Mouse (Mus musculus) layer of hippocampus, adult 9-11 months (tissue): ENCODE data around the gene Olfr456.
"Not testable (repeated sequence)": the region's sequence is repeated elsewhere in the genome, so short reads cannot be mapped to it uniquely, and the experiment has no call there.

Experiments
- DNase-seq: peaks from one replicate; pipeline ENCODE4 v3.0.0; 2022

Gene Olfr456

DNA sequence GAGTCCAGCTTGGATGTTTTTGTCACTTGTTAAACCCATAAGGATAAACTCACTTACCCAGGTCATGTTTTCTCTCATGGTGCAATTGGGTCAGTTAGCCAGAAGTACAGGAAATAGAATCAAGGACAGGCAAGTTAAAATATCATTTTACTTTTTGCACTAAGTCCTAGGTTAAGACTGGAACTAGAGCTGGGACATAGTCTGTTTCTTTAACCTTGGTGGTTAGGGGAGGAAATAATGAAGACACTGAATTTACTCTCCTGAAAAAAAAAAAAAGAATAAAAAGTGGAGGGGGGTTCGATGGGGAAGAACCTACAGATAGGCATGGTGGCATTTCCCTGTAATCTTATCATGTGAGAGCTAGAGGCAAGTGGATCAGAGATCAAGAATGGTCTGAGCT is at the start of gene Olfr456:
Gene Olfr456, minus strand, starts transcription at position 101 of the 400 bp plus-strand sequence.
- no peak for DNase-seq

DNA sequence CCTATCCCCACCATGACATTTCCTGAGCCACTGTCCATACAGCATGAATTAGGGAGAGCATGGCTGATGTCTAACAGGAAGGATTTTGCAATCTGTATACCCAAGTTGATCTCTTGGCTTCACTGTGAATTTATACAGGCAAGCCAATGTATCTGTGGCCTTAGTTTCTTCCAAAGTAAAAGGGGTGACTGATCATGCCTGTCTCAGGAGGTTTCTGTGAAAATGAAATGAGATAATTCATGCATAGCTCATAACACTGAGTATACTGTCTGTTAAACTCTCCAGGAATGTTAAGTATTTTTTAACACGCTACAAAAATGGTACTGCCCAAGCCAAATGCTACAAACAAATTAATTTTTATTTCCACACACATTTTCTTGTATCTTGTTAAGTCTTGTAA is 26.4 kb upstream of the Olfr456 start:
- no peak for DNase-seq

DNA sequence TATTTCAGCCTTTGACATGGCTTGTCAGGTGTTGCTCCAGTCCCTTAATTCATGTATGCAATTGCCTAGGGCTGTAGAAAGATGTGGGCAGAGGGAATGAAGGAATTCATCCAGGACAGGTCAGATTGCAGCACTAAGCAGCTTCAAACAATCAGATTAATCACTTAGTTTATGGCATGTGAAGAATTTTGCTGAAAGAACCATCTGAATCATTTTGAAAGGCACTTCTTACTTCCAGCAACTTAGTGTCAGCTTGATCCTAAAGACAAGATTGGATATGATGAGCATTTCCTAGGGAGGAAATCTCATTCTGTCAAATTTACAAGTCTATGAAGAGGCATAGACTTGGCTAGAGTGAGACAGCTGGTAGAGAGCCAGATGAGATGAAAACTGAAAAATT is 22.3 kb upstream of the Olfr456 start:
- no peak for DNase-seq

DNA sequence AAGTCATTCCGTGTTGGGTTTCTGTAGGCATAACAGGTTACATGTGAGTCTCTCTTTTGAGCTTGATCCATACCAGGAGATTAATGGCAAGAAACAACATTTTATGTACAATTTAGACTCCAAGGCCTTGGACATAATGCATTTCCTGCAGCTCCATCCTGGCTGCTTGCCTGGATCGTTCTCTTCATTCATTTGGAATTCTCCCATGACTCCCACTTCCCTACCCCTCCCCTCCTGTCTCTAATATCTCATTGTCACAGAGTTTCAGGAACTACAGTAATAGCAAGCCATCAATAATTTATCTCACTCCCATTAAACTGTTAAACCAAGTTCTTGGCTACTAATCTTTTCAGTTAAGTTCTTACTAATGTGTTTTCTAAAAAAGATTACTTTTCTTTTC is 16.5 kb upstream of the Olfr456 start:
- no peak for DNase-seq

DNA sequence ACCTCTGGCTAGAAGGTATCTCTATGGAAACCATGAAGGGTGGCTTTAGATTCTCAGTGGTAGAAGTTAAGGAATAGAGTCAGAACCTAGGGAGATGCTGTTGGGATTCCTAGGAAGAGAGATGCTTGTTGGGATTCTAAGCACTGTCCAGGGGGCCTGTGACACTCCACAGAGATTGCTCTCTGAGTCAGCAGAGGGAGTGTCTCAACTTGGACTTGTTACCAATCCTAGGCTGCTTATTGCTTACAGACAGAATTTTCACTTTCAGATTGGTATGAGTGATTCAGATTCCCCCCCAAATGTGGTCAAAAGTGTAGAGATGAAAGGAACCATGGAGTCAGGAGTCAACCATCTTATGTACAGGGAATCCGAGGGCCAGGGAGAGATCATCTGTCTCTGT is 2.7 kb upstream of the Olfr456 start:
- DNase-seq = no peak

DNA sequence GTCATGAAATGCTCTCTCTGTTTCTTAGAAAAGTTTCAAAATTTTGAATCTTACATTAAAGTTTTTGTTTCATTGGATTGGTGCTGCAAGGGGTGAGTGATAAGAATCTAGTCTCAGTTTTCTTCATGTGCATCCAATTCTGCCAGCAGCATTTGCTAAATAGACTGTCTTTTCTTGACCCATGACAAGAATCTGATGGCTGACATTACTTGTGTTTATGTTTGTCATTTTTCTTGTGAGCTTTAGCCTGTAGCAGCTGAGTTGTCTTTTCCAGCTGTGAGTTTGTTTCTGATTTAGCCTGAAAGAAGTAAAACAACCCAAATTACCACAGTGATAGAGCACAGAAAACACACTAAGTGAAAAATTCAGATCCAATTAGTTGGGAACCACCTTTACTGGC is 2.4 kb downstream of the Olfr456 start:
- DNase-seq = no peak

DNA sequence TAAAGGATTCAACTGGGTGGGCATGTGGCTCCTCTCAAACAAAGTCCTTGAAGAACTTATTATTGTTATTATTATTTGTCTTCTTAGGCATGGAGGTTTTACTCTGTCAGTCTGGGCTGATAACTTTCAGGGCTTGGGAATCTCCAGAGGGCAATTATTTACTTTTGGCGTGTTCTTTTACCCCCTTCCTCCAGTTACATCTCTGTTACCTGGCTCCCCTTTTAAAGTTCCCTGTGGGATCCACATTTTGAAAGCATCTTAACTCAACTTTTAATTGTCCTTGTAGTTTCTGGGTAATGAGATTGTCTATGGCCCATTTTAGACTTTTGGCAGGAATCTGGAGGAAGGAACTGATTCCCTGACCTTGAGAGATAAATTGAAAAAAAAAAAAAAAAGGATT is 10.8 kb downstream of the Olfr456 start, which contains the start of gene Olfr457:
Gene Olfr457, minus strand, starts transcription at position 101 of the 400 bp plus-strand sequence.
- DNase-seq = no peak

DNA sequence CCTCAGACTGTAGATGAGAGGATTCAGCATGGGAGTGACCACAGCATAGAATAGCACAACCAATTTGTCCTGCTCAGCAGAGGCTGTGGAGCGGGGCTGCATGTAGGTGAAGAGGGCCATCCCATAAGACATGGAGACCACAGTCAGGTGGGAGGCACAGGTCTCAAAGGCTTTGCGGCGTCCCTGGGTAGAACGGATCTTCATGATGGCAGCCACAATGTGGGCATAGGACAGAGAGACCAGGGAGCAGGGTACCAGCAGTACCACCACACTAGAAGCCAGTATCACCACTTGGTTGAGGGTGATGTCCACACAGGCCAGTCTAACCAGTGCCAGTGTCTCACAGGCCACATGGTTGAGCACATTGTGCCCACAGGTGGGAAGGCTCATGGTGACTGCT is 15.7 kb downstream of the Olfr456 start:
- DNase-seq = not testable (repeated sequence)

DNA sequence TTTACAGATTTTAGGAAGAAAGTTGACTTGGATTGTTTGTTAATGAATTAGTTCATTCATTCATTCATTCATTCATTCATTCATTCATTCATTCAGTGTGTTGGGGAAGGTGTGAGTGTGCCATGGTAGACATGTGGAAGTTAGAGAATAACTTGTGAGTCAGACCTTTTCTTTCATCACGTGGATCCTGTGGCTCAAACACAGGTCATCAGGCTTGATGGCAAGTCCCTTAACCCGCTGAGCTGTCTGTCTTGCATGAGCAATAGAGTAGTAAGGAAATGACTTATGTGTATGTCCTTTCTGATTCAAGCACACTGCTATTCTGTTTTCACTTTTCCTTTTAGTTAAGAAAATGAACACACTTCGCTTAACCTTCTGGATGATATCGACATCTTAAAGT is 16.5 kb downstream of the Olfr456 start:
- no peak for DNase-seq

DNA sequence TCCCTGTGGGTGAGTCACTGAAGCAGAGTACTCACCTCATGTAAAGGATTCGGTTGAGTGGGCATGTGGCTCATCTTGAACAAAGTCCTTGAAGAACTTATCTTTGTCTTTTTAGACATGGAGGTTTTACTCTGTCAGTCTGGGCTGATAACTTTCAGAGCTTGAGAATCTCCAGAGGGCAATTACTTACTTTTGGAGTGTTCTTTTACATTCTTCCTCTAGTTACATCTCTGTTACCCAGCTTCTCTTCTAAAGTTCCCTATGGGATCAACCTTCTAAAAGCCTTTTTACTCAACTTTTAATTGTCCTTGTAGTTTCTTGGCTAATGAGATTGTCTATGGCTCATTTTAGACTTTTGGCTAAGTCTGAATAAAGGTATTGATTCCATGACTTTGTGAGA is 21.9 kb downstream of the Olfr456 start, which contains the start of gene Olfr458:
Gene Olfr458, minus strand, starts transcription at position 101 of the 400 bp plus-strand sequence.
- no peak for DNase-seq

DNA sequence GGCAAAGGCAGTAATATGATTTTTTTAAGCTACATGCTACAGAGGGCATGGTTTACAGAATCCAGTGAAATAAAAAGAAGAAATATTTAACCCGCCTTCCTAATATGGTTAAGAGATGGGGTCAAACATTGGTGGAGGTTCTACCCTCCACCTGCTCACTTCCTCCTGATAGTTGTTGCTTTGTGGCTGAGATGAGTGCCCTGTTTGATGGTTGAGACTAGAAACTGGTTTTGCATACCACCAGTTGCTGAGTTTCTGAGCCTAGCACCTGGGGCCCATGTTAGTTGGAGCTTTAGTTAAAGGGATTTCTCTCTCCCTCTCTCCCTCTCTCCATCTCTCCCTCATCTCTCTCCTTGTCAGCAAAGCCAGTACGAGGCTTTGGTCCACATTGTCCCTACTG is 39.6 kb downstream of the Olfr456 start:
- DNase-seq = no peak

DNA sequence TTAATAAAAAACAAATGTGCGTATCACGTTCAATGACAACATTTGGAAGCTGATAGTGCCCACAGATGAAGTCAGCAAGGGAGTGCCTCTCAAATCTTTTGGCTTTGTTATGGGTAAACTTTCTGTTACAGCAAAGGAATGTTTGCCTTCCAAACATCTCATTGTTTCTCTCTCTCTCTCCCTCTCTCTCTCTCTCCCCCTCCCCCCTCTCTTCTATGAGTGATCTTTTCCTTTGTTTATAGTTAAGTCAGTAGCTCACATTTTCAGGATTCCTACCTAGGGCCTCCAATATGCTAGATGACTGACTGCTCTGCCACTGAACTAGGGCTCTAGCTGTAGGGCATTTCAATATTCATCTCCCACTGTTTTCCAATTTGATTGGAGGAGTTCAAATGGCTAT is 42.5 kb downstream of the Olfr456 start:
- DNase-seq = no peak

DNA sequence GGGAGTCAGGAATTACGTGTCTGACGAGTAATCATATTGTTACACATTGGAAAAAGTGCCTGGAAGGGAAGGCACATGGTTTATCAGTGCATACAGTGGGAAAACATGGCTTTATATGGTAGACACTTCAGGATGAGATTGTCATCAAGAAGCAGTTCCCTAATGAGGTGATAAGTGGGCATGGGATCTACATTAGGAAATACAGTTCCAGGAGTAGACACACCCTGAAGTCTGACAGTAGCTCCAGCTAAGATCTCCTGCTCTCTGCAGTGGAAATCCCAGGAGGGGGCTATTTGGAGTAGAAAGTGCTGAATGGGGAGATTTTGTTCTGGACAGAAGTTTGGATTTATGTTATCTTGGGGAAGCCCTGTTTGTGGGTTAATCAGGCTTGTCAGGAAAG is 45.6 kb downstream of the Olfr456 start:
- DNase-seq = no peak
